Mouse (Mus musculus) heart, adult 2 months (tissue): ENCODE data around the gene Tmem94. TPM values are rescaled to one million over a fixed set of nuclear protein-coding genes. Genes with fewer than 3 reads are reported as not detected.

Experiments
- DNase-seq, 2 experiments: peaks; one replicate each; pipeline ENCODE4 v3.0.0; 2021
- H3K27ac ChIP-seq: fragments of 200-600 bp; 2 replicates; pipeline ENCODE4 v1.8.1; 2022
- H3K27me3 ChIP-seq: fragments of 200-500 bp; 2 replicates; pipeline ENCODE4 v1.6.1; 2012; ENCODE audit warnings: mild to moderate bottlenecking, low read length, inconsistent platforms, mixed read lengths; ENCODE audit not compliant: control insufficient read depth, insufficient read depth
- H3K36me3 ChIP-seq: fragments of 200-500 bp; 2 replicates; pipeline ENCODE4 v1.6.1; 2012; ENCODE audit warnings: low read length, inconsistent platforms; ENCODE audit not compliant: control insufficient read depth, insufficient read depth
- H3K4me1 ChIP-seq: fragments of 200-500 bp; 2 replicates; pipeline ENCODE4 v1.6.1; 2011; ENCODE audit warnings: low read length; ENCODE audit not compliant: control insufficient read depth, insufficient read depth
- H3K4me3 ChIP-seq: fragments of 200-600 bp; 2 replicates; pipeline ENCODE4 v1.8.1; 2022
- H3K79me2 ChIP-seq: fragments of 200-500 bp; replicated peaks from 2 replicates; pipeline ENCODE4 v1.6.1; 2012; ENCODE audit warnings: mild to moderate bottlenecking, inconsistent platforms, low read length, moderate library complexity, mixed read lengths; ENCODE audit not compliant: control insufficient read depth, insufficient read depth
- H3K9ac ChIP-seq: fragments of 200-500 bp; 2 replicates; pipeline ENCODE4 v1.6.1; 2012; ENCODE audit warnings: low read depth, mild to moderate bottlenecking, control low read depth, inconsistent platforms, low read length, mixed read lengths
- CTCF ChIP-seq: fragments of 200-600 bp; IDR thresholded peaks from 2 replicates; pipeline ENCODE4 v1.8.1; 2022; ENCODE audit warnings: antibody characterized with exemption, mild to moderate bottlenecking, moderate library complexity
- EP300 ChIP-seq: fragments of 200-500 bp; IDR thresholded peaks from 2 replicates; pipeline ENCODE4 v1.6.1; 2011; ENCODE audit warnings: low read depth, low read length, control low read depth; ENCODE audit not compliant: insufficient read depth
- POLR2A ChIP-seq: fragments of 200-500 bp; IDR thresholded peaks from 2 replicates; pipeline ENCODE4 v1.6.1; 2011; ENCODE audit warnings: mild to moderate bottlenecking, low read depth, low read length, control low read depth; ENCODE audit not compliant: insufficient read depth
- WGBS: fragments of 180-500 bp; shearing (Covaris S2); methylation state at CpG from one replicate; pipeline ENCODE4 v1.1.7; 2018; 5-methylcytosine and 5-hydroxymethylcytosine counted together
- intact Hi-C: fragments of 180-260 bp; cut with DNase I; formaldehyde crosslinking; loops from one replicate; pipeline ENCODE4 v1.15.1; 2025
- polyA plus RNA-seq: library from polyadenylated mRNA; depleted of rRNA; stranded (reverse); fragments of >200 nt; gene quantifications from 2 replicates; pipeline ENCODE4 v1.2.3, GENCODE M21; 2012
- total RNA-seq, 2 experiments: library from RNA; stranded (reverse); gene quantifications; 2 replicates each; pipeline ENCODE4 v1.2.3; 2021

The Tmem94 gene
- total and polyA plus RNA-seq, 3 experiments, result 99.5 to 125 (median 103) TPM

- intact Hi-C loops, result loop anchor here (5.0 kb wide), 1 partner anchor 47 kb away; no protein-coding TSS in a partner anchor
- H3K9ac ChIP-seq, result 0 out of 2 replicates have a peak overlapping the region, but pooled peaks have one; percentile 8
- peaks cover 11% of the 10 kb centered on the region; the same call in 1 of the 2 replicates for H3K36me3 ChIP-seq
- TF ChIP-seq EP300 (no peak), CTCF (no peak), POLR2A (no peak)
- H3K4me1 ChIP-seq, result peaks cover 12% of the 10 kb centered on the region
- peaks cover 5% of the 10 kb centered on the region; the same call in 1 of the 2 replicates for H3K79me2 ChIP-seq
- H3K4me3 ChIP-seq, result no peak overlapping the region
- no peaks in the 10 kb centered on the region for H3K27me3 ChIP-seq
- peak overlapping the region; percentile 97 for H3K27ac ChIP-seq
- 44% methylated on average over 3 of the region's 3 CpGs for WGBS
- DNase-seq, result no peak
These were observed 3.7 kb downstream of the Tmem94 start for GRCm38 (mm10) chr11:115768896-115769295.

GRCm38 (mm10) chr11:115774653-115775052, 9.4 kb downstream of the Tmem94 start:
- DNase-seq, result no peak
- WGBS, result 25% methylated on average over 4 of the region's 4 CpGs
- Histone ChIP-seq H3K4me1 (peaks cover 24% of the 10 kb centered on the region), H3K27ac (peak overlapping the region; percentile 79), H3K79me2 (peaks cover 5% of the 10 kb centered on the region; the same call in 1 of the 2 replicates), H3K9ac (no peak overlapping the region), H3K36me3 (peaks cover 15% of the 10 kb centered on the region; the same call in 1 of the 2 replicates), H3K27me3 (no peaks in the 10 kb centered on the region), H3K4me3 (no peak overlapping the region)
- intact Hi-C loops, result loop anchor here (5.0 kb wide), 1 partner anchor 37 kb away; no protein-coding TSS in a partner anchor
- TF ChIP-seq EP300, result no peak
- TF ChIP-seq CTCF, result no peak
- TF ChIP-seq POLR2A, result no peak

- peak; percentile 63 to 68 for DNase-seq
- H3K36me3 ChIP-seq, result peaks cover 6% of the 10 kb centered on the region; the same call in 1 of the 2 replicates
- peaks cover 26% of the 10 kb centered on the region for H3K4me1 ChIP-seq
- peak overlapping the region; percentile 79 for H3K27ac ChIP-seq
- peaks cover 2% of the 10 kb centered on the region; the same call in 1 of the 2 replicates for H3K79me2 ChIP-seq
- intact Hi-C loops, result loop anchor here (5.0 kb wide), 1 partner anchor 39 kb away; no protein-coding TSS in a partner anchor
- TF ChIP-seq EP300 (0 out of 2 replicates have a peak, but pooled peaks have one; percentile 48), CTCF (no peak), POLR2A (0 out of 2 replicates have a peak, but pooled peaks have one; percentile 1)
- no peak overlapping the region for H3K4me3 ChIP-seq
- H3K27me3 ChIP-seq, result no peaks in the 10 kb centered on the region
- H3K9ac ChIP-seq, result peak overlapping the region; percentile 28
- 35% methylated on average over 18 of the region's 18 CpGs for WGBS
These were observed 10.8 kb downstream of the Tmem94 start for GRCm38 (mm10) chr11:115775821-115776665.

GRCm38 (mm10) chr11:115776954-115777353, 11.7 kb downstream of the Tmem94 start:
- peaks cover 26% of the 10 kb centered on the region for H3K4me1 ChIP-seq

GRCm38 (mm10) chr11:115777487-115778335, 12.5 kb downstream of the Tmem94 start:
- Histone ChIP-seq H3K27me3 (no peaks in the 10 kb centered on the region), H3K4me3 (no peak overlapping the region), H3K4me1 (peaks cover 26% of the 10 kb centered on the region), H3K36me3 (peaks cover 6% of the 10 kb centered on the region; the same call in 1 of the 2 replicates), H3K9ac (no peak overlapping the region), H3K27ac (peak overlapping the region; percentile 38), H3K79me2 (peaks cover 2% of the 10 kb centered on the region; the same call in 1 of the 2 replicates)
- DNase-seq, result peak in 1 of 2 experiments; percentile 30
- intact Hi-C loops, result loop anchor here (5.0 kb wide), 1 partner anchor 40 kb away; no protein-coding TSS in a partner anchor
- WGBS, result 92% methylated on average over 17 of the region's 17 CpGs
- no peak for TF ChIP-seq POLR2A

More at GRCm38 (mm10) chr11:115776954-115777353, 11.7 kb downstream of the Tmem94 start:
- peak in 1 of 2 experiments; percentile 24 for DNase-seq
- no peaks in the 10 kb centered on the region for H3K27me3 ChIP-seq
- TF ChIP-seq POLR2A (no peak), CTCF (no peak), EP300 (no peak)
- peaks cover 6% of the 10 kb centered on the region; the same call in 1 of the 2 replicates for H3K36me3 ChIP-seq
- H3K4me3 ChIP-seq, result no peak overlapping the region
- no peak overlapping the region for H3K9ac ChIP-seq
- H3K79me2 ChIP-seq, result peaks cover 2% of the 10 kb centered on the region; the same call in 1 of the 2 replicates
- 59% methylated on average over 9 of the region's 9 CpGs for WGBS
- H3K27ac ChIP-seq, result peak overlapping the region; percentile 79
- intact Hi-C loops, result loop anchor here (5.0 kb wide), 1 partner anchor 40 kb away; no protein-coding TSS in a partner anchor
